Mouse (Mus musculus) Muller cell, postnatal 12 days (primary cell): ENCODE measurements at regions not wholly inside any gene's neighbourhood (a gene's known extent, or its start where the extent isn't known, plus 50 kb on each side); places are given as distances from the start of the nearest gene placed in this dataset.

ENCODE experiments used
- DNase-seq: peaks from one replicate; pipeline ENCODE4 v3.0.0-alpha.2; 2015; ENCODE audit errors: inconsistent ontology term

GRCm38 (mm10) chr3:113703040-113703439 is 73.1 kb upstream of the Rnpc3 start:
- peak; percentile 73 for DNase-seq

GRCm38 (mm10) chr3:113699063-113699462 is 69.1 kb upstream of the Rnpc3 start:
- peak; percentile 73 for DNase-seq

- DNase-seq: peak; percentile 92
Observed at GRCm38 (mm10) chr3:113697471-113697870, 67.5 kb upstream of the Rnpc3 start.

- DNase-seq: peak; percentile 85
Observed at GRCm38 (mm10) chr3:113696518-113696917, 66.6 kb upstream of the Rnpc3 start.
